Mouse (Mus musculus): ENCODE data around the gene Thsd7b. TPM values are rescaled to one million over a fixed set of nuclear protein-coding genes. Genes with fewer than 3 reads are reported as not detected.

The Thsd7b gene
- polyA plus RNA-seq, 2 experiments, result 0.07 to 0.22 TPM

DNA sequence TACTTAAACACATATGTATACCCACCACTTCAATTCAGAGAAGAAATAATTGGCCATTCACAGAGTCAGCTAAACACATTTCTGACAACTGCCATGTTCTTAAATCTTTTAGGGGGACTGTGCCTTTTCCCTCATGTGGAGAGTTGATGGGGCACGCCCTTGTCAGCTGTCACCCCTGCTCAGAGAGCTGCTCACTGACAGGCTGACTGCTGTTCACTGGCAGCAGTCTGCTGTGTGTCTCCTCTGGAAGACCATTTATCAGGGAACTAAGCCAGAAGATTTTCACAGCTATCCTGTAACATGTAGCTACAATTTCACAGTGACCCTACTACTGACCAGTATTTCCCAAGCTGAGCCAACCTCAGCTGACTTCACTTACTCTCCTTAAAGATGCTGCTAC is 432.6 kb downstream of the Thsd7b start:
- WGBS (ENCODE audit: insufficient replicate concordance), result 55% methylated on average over 1 of the region's 1 CpGs
- Histone ChIP-seq H3K36me3 (replicated peaks; ENCODE audit: control insufficient read depth, insufficient read depth, low read depth) (no peaks in the 10 kb centered on the region), H3K27ac (no peak overlapping the region), H3K9ac (replicated peaks) (no peak overlapping the region), H3K27me3 (ENCODE audit: control insufficient read depth, insufficient read depth, low read length) (no peaks in the 10 kb centered on the region), H3K4me1 (replicated peaks; ENCODE audit: control insufficient read depth in 2 of 2, insufficient read depth in 2 of 2, low read length in 1 of 2) (no peaks in the 10 kb centered on the region), H3K4me3 (ENCODE audit: insufficient read depth in 1 of 2, low read depth in 2 of 2, low read length in 2 of 2) (no peak overlapping the region), H3K4me2 (ENCODE audit: low read depth) (no peak overlapping the region), H3K9me3 (ENCODE audit: control insufficient read depth, low read length) (no peaks in the 10 kb centered on the region)
- DNase-seq (ENCODE audit: low read depth in 3 of 3, low spot score in 3 of 3) (no peak), ATAC-seq (ENCODE audit: insufficient read depth) (no peak)
- TF ChIP-seq CTCF (IDR thresholded peaks at IDR 0.05; ENCODE audit: low read depth) (no peak), EP300 (IDR thresholded peaks at IDR 0.05; ENCODE audit: low read depth) (no peak)

DNA sequence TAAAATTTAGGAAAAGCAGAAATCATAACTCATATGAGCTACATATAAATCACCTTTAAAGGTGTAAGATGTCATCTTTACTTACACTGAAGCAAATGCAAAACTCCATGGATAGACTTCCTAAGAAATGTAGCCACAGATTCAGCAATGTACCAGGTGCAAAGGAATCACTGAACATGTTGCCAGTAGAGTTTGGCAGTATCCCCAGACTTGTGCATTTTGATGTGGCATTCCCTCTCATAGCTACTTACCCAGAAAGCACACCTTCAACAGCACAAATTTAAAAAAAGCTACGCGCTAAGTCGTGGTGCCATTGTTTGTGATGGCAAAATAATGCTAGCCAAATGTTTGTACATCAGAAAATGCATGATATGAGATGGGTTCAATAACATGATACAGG is 439.6 kb downstream of the Thsd7b start:
- Histone ChIP-seq H3K9me3 (ENCODE audit: control insufficient read depth, low read length) (no peaks in the 10 kb centered on the region), H3K27me3 (ENCODE audit: control insufficient read depth, insufficient read depth, low read length) (no peaks in the 10 kb centered on the region), H3K27ac (no peak overlapping the region), H3K4me2 (ENCODE audit: low read depth) (no peak overlapping the region), H3K4me3 (ENCODE audit: insufficient read depth in 1 of 2, low read depth in 2 of 2, low read length in 2 of 2) (no peak overlapping the region), H3K36me3 (replicated peaks; ENCODE audit: control insufficient read depth, insufficient read depth, low read depth) (no peaks in the 10 kb centered on the region), H3K4me1 (replicated peaks; ENCODE audit: control insufficient read depth in 2 of 2, insufficient read depth in 2 of 2, low read length in 1 of 2) (no peaks in the 10 kb centered on the region), H3K9ac (replicated peaks) (no peak overlapping the region)
- WGBS (ENCODE audit: insufficient replicate concordance), result 73% methylated on average over 3 of the region's 3 CpGs
- no peak for DNase-seq (ENCODE audit: low read depth in 3 of 3, low spot score in 3 of 3)
- ATAC-seq (ENCODE audit: insufficient read depth), result no peak
- TF ChIP-seq EP300 (IDR thresholded peaks at IDR 0.05; ENCODE audit: low read depth) (no peak), CTCF (IDR thresholded peaks at IDR 0.05; ENCODE audit: low read depth) (no peak)

DNA sequence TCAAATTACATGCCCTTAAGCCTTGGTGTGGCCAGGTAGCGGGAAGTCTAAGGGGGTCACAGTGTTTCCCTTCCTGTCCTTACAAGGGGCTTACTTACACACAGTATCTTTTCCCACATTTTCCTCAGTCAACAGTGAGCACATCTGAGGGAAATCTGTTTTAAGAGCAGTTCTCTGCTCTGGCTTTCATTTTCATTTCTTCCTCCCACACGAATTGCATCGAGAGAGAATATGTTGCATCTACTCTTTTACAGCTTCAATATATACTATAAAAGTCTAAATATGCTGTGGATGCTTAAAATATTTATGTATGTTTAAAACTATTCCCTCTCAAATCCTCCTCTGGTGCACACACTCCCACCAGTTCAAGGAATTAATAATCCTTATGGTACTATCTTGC is 440.5 kb downstream of the Thsd7b start:
- Histone ChIP-seq H3K4me1 (replicated peaks; ENCODE audit: control insufficient read depth in 2 of 2, insufficient read depth in 2 of 2, low read length in 1 of 2) (no peaks in the 10 kb centered on the region), H3K4me3 (ENCODE audit: insufficient read depth in 1 of 2, low read depth in 2 of 2, low read length in 2 of 2) (no peak overlapping the region), H3K9me3 (ENCODE audit: control insufficient read depth, low read length) (no peaks in the 10 kb centered on the region), H3K9ac (replicated peaks) (no peak overlapping the region), H3K4me2 (ENCODE audit: low read depth) (no peak overlapping the region), H3K36me3 (replicated peaks; ENCODE audit: control insufficient read depth, insufficient read depth, low read depth) (no peaks in the 10 kb centered on the region), H3K27ac (no peak overlapping the region), H3K27me3 (ENCODE audit: control insufficient read depth, insufficient read depth, low read length) (no peaks in the 10 kb centered on the region)
- 74% methylated on average over 3 of the region's 3 CpGs for WGBS (ENCODE audit: insufficient replicate concordance)
- DNase-seq (ENCODE audit: low read depth in 3 of 3, low spot score in 3 of 3), result no peak
- no peak for TF ChIP-seq CTCF (IDR thresholded peaks at IDR 0.05; ENCODE audit: low read depth)
- TF ChIP-seq EP300 (IDR thresholded peaks at IDR 0.05; ENCODE audit: low read depth), result no peak
- no peak for ATAC-seq (ENCODE audit: insufficient read depth)

DNA sequence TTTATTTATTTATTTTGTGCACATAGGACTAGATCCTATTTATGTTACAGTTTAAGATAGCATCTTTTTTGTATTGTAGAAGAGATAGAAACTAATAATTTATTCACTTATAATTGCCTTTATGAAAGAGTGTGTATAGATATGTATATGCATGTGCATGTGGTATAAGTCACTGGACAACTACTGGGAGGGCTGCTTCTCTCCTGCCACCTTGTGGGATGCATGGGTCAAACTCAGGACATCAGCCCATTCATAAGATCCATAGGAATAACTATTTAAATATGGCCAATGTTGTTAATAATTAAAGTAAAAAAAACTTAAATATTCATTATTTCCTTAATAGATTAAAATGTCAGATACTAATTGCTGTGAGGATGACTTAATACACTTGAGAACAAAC is 446.5 kb downstream of the Thsd7b start:
- H3K4me1 ChIP-seq (replicated peaks; ENCODE audit: control insufficient read depth in 2 of 2, insufficient read depth in 2 of 2, low read length in 1 of 2), result no peaks in the 10 kb centered on the region
- no peak overlapping the region for H3K27ac ChIP-seq
- TF ChIP-seq EP300 (IDR thresholded peaks at IDR 0.05; ENCODE audit: low read depth) (no peak), CTCF (IDR thresholded peaks at IDR 0.05; ENCODE audit: low read depth) (no peak)
- H3K4me2 ChIP-seq (ENCODE audit: low read depth), result no peak overlapping the region
- H3K27me3 ChIP-seq (ENCODE audit: control insufficient read depth, insufficient read depth, low read length), result no peaks in the 10 kb centered on the region
- DNase-seq (ENCODE audit: low read depth in 3 of 3, low spot score in 3 of 3) (no peak), ATAC-seq (ENCODE audit: insufficient read depth) (no peak)
- no peaks in the 10 kb centered on the region for H3K9me3 ChIP-seq (ENCODE audit: control insufficient read depth, low read length)
- H3K4me3 ChIP-seq (ENCODE audit: insufficient read depth in 1 of 2, low read depth in 2 of 2, low read length in 2 of 2), result no peak overlapping the region
- no peaks in the 10 kb centered on the region for H3K36me3 ChIP-seq (replicated peaks; ENCODE audit: control insufficient read depth, insufficient read depth, low read depth)
- no peak overlapping the region for H3K9ac ChIP-seq (replicated peaks)

DNA sequence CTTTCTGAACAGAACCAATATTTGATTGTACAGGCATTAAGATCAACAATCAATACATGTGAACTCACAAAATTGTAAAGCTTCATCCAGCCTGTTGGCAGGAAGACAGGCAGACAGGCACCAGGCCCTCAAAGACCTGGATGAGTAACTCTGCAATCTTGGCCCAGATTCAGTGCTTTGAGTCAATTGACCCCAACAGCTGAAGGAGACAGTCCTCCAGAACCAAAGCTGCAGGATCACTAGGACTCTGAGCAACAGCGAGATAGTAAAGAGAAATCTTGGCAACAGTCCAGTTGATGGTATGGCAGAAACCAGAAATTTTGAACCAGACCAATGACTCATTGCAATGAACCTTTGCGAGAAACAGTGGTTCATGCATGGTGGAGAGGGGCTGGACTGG is 458.9 kb downstream of the Thsd7b start:
- DNase-seq (ENCODE audit: low read depth in 3 of 3, low spot score in 3 of 3), result no peak
- H3K4me3 ChIP-seq (ENCODE audit: insufficient read depth in 1 of 2, low read depth in 2 of 2, low read length in 2 of 2), result no peak overlapping the region
- no peaks in the 10 kb centered on the region for H3K36me3 ChIP-seq (replicated peaks; ENCODE audit: control insufficient read depth, insufficient read depth, low read depth)
- 54% methylated on average over 2 of the region's 2 CpGs for WGBS (ENCODE audit: insufficient replicate concordance)
- no peak overlapping the region for H3K27ac ChIP-seq
- no peak for ATAC-seq (ENCODE audit: insufficient read depth)
- TF ChIP-seq EP300 (IDR thresholded peaks at IDR 0.05; ENCODE audit: low read depth), result no peak
- TF ChIP-seq CTCF (IDR thresholded peaks at IDR 0.05; ENCODE audit: low read depth), result no peak
- no peaks in the 10 kb centered on the region for H3K27me3 ChIP-seq (ENCODE audit: control insufficient read depth, insufficient read depth, low read length)
- H3K9me3 ChIP-seq (ENCODE audit: control insufficient read depth, low read length), result no peaks in the 10 kb centered on the region
- H3K4me1 ChIP-seq (replicated peaks; ENCODE audit: control insufficient read depth in 2 of 2, insufficient read depth in 2 of 2, low read length in 1 of 2), result no peaks in the 10 kb centered on the region
- no peak overlapping the region for H3K9ac ChIP-seq (replicated peaks)
- no peak overlapping the region for H3K4me2 ChIP-seq (ENCODE audit: low read depth)

DNA sequence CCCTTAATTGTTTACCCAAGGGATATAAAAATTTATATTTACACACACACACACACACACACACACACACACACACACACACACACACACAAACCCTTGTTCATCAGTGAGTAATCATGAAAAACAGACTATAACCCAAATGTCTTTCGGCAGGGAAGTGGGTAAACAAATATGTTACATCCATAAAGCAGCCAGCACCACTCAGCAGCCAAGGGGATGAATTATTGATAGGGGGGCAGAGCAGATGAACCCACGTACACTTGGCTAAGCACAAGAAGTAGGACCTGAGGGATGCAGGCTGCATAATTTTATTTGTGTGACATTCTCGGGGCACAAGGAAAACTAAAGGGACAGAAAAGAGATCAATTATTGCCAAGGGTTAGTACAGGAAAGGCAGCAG is 474.5 kb downstream of the Thsd7b start:
- H3K9me3 ChIP-seq (ENCODE audit: control insufficient read depth, low read length), result no peaks in the 10 kb centered on the region
- no peak for TF ChIP-seq EP300 (IDR thresholded peaks at IDR 0.05; ENCODE audit: low read depth)
- TF ChIP-seq CTCF (IDR thresholded peaks at IDR 0.05; ENCODE audit: low read depth), result no peak
- no peak for ATAC-seq (ENCODE audit: insufficient read depth)
- H3K4me2 ChIP-seq (ENCODE audit: low read depth), result no peak overlapping the region
- no peaks in the 10 kb centered on the region for H3K4me1 ChIP-seq (replicated peaks; ENCODE audit: control insufficient read depth in 2 of 2, insufficient read depth in 2 of 2, low read length in 1 of 2)
- H3K9ac ChIP-seq (replicated peaks), result no peak overlapping the region
- WGBS (ENCODE audit: insufficient replicate concordance), result 57% methylated on average over 3 of the region's 3 CpGs
- H3K4me3 ChIP-seq (ENCODE audit: insufficient read depth in 1 of 2, low read depth in 2 of 2, low read length in 2 of 2), result no peak overlapping the region
- no peaks in the 10 kb centered on the region for H3K27me3 ChIP-seq (ENCODE audit: control insufficient read depth, insufficient read depth, low read length)
- no peak overlapping the region for H3K27ac ChIP-seq
- H3K36me3 ChIP-seq (replicated peaks; ENCODE audit: control insufficient read depth, insufficient read depth, low read depth), result no peaks in the 10 kb centered on the region
- DNase-seq (ENCODE audit: low read depth in 3 of 3, low spot score in 3 of 3), result no peak
